Mouse (Mus musculus) embryo, embryonic 10.5 days (tissue): ENCODE data around the gene 4930519P11Rik.
A peak's percentile ranks its signal among the peaks of the same experiment; 100 is the strongest.

Experiments
- DNase-seq: peaks from one replicate; pipeline ENCODE4 v3.0.0-alpha.2; 2015; ENCODE audit warnings: low spot score

Gene 4930519P11Rik

DNA sequence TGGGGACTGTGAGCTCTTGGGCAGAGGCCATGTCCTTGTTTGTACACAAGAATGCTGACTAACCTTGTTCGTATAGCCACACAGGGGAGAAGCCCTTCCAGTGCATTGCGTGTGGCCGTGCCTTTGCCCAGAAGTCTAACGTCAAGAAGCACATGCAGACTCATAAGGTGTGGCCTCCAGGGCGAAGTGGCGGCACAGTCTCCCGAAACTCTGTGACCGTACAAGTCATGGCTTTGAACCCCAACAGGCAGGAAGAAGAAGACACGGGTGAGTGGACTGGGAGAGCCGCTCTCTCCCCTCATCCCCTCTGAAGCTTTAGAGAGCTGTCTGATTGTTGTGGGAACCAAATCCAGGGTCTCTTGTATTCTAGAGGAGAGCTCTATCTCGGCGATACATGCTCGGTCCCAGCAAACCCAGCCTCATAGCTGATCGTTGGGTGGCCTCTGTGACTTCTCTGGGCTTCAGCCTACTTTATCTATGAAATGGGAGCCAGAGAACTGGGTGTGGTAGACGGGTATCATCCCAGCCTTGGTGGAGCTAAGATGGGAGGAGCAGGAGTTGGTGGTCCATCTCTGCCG lies 19.1 kb upstream of the 4930519P11Rik start:
- no peak for DNase-seq

- no peak for DNase-seq
Measured at GRCm38 (mm10) chr2:154630531-154630930, 17.3 kb upstream of the 4930519P11Rik start.

- DNase-seq = no peak
Measured at GRCm38 (mm10) chr2:154624137-154624536, 10.9 kb upstream of the 4930519P11Rik start.

DNA sequence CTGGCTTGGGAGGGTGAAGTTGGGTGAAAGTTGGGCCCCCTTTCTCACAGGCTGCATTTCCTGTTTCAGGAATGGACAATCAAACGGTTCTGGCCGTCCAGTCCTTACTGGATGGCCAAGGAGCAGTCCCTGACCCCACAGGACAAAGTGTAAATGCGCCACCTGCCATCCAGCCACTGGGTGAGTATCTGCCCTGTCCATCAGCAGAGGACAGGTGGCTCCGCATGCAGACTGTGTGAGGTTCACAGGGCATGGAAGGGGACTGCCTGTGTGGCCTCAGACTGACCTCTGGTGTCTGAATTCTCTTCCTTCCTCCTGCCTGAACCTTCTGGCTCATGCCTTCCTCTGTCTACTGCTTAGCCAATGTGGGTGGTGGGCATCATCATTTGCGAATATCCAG lies 8.4 kb upstream of the 4930519P11Rik start:
- no peak for DNase-seq

DNA sequence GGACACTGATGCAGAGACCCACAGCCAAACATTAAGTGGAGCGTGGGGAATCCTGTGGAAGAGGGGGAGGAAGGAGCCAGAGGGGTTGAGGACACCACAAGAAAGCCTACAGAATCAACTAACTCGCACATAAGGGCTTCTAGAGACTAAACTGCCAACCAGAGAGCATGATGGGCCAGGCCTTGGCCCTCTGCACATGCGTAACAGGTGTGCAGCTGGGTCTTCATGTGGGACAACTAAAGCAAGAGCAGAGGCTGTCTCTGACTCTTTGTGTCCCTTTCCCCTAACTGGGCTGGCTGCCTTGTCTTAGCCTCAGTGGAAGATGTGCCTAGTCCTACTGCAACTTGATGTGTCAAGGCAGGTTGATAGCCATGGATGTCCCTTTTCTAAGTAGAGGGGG lies 3.8 kb upstream of the 4930519P11Rik start:
- no peak for DNase-seq

DNA sequence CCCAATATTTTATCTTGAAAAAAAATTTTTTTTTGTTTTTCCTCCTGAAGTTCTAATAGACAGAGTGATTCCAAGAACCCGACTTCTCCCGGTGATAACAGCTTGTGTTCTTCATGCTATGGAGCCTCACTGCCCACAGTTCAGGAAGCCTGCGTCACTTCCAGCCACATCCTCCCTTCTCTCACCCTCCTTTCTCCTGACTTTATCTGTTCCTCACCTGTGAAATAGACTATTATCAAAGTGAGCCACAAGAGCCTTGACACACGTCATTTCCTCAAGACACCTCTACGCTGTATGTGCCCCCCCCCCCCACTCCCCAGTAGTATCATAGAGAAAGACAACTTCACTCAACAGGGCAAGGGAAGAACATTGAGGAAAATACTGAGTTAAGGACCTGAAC lies 2.4 kb upstream of the 4930519P11Rik start:
- DNase-seq = no peak

GRCm38 (mm10) chr2:154614841-154615576 lies 1.8 kb upstream of the 4930519P11Rik start:
- DNase-seq = no peak

DNA sequence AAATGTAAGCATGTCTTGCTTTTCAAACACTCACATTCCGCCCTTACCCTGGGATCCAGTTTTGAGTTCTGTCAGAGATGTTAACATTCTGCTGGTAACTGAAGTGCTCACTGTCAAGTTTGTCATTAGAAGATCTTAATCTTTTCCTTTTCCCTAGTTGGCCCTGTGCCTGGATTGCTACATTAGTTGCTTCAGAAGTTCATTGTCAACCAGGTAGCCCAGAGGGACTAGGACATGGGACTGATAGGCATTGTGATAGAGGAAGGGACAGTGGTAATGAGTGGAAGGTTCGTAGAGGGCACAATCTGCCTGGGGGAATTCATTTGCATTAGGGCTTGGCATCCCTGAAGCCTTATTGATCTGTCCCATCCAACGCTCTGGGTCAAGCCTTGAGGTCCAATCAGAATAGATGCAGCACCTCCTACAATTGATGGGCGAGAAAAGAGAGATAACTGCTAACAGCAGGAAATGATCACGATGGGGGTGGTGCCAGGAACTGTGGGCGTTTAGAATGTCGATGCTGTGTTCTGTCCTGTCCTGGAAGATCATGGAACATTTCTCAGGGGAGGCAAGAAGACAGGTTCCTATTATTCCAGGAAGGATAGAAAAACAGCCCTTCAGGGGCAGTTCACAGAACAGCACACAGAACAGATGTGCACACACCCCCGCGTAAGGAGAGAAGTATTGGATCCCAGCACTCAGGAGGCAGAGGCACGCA lies 4.0 kb downstream of the 4930519P11Rik start:
- DNase-seq = no peak

DNA sequence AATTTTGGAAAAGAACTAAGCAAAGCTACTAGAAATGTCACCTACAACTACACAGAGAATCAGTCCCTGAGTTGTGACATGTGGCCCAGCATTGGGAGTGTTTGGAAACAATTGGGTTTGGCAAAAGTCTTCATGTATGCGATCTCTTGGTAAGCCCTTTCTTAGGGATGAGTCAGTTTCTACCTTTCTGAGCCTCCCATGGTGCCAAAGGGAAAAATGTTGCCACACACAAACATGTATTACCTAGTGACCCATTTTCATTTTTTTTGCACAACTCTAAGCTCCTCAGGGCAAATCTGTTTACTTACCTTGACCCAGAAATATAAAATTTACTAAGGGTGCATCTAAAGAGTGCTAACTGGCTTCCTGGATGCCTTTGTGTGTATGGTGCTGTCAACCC lies 6.3 kb downstream of the 4930519P11Rik start:
- DNase-seq = no peak

- DNase-seq = no peak
Measured at GRCm38 (mm10) chr2:154604156-154604555, 9.1 kb downstream of the 4930519P11Rik start.

DNA sequence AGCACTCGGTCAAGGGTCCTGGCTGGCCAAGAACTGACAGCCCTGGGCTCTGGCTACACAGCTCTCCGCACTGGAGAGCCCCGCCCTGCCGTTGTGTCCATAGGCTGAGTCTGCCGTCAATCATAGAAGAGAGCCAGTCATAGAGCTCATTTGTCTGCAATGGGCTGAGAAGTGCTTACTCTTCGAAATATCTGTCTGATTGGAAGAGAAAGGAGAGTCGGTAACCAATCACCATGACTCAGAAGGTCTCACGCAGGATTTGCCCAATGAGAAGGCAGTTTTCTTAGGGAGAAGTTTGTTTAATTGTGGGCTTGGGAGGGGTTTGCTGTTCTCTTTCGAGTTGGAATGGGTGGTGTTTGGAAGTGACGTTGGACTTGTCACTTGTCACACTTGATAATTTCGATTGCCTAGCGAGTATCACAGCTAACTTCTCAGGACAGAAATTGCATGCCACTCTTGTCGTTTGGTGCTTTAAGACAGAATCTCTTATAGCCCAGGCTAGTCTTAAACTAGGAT lies 9.5 kb downstream of the 4930519P11Rik start, which contains the start of gene Pxmp4:
Gene Pxmp4, minus strand, starts transcription at position 71 of the 516 bp plus-strand sequence.
- peak; percentile 99 for DNase-seq

DNA sequence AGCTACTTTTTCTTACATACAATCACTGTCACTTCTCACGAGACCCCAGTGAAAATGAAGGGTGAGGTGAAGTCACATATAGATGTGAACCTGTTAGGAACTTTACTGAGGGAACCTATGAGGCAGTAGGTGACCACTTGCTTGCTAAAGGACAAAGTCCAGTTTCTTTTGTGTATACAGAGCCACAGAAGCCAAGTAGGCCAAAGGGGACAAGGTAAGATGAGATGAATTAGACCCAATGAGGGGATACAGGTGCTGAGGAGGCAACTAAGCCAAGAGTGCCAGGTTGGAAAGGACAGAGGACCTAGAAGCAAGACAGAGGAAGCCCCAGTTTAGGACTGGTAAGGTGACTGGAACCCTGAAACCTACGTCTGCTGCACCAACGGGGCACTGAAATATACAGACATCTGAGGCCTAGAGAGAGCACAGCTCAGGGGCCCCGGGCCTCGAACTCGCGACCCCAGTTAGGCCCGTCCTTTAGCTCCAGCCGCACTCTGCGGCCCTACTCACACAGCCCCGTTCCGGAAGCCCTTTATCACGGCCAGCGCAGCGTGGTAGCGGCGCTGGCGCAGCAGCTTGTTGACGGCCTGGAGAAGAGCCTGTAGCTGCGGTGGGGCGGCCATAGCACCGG lies 10.1 kb downstream of the 4930519P11Rik start:
- DNase-seq = peak; percentile 21

DNA sequence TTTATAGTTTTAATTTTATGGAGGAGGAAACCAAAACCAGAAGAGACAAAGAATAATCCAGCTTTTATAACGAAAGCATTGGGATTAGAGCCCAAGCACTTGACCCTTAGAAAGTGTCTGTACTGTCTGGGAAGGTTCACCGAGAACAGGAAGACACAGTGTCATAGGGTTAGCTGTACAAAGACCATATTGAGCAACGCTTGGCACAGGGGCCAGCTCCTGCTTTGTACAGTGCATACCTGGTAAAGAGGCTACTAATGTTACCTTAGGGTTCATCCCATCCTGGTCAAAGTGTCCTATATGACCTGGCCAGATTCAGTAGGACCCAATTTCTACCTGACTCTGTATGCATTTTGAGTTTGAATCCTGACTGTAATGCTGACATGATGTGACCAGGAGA lies 11.9 kb downstream of the 4930519P11Rik start:
- DNase-seq = no peak

DNA sequence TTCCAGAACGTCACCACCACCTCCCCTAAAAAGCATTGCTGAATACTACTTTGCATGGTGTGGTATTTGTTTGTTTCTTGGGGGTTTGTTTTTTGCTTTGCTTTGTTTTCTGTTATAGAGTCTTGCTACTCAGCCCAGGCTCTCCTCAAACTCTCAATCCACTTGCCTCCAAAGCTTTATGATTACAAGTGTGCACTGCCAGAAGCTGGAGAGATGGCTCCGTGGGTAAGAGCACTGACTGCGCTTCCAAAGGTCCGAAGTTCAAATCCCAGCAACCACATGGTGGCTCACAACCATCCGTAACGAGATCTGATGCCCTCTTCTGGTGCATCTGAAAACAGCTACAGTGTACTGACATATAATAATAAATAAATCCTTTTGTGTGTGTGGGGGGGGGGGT lies 12.7 kb downstream of the 4930519P11Rik start:
- no peak for DNase-seq

DNA sequence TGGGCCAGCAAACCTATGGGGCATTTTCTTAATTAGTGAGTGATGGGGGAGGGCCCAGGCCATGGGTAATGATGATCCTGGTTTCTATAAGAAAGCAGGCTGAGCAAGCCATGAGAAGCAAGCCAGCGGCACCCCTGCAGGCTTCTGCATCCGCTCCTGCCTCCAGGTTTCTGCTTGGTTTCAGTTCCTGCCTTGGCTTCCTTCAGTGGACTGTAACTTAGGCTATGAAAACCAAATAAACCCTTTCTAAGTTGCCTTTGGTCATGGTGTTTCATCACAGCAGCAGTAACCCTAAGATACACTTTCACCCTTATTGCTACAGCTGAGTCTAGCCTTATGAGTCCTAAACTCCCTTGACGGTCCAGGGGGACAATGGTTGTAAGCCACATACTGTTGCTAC lies 15.8 kb downstream of the 4930519P11Rik start:
- no peak for DNase-seq

- DNase-seq = no peak
Measured at GRCm38 (mm10) chr2:154595775-154596174, 17.5 kb downstream of the 4930519P11Rik start.

DNA sequence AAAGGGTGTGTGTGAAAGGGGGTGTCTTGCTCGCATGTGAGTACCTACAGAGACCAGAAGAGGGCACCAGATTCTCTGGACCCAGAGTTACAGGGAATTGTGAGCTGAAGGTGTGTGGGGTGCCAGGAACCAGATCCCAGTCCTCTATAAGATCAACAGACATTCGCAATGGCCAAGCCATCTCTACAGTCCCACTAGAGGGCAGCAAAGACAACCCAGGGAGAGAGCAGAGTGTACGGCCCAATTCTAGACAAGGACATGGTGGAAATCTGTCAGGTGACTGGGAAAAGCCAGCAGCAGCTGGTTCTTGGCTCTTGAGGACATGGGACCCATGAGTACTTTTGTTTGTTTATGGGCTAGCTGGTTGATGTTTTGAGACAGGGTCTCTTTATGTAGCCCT lies 20.2 kb downstream of the 4930519P11Rik start:
- DNase-seq = peak; percentile 51

DNA sequence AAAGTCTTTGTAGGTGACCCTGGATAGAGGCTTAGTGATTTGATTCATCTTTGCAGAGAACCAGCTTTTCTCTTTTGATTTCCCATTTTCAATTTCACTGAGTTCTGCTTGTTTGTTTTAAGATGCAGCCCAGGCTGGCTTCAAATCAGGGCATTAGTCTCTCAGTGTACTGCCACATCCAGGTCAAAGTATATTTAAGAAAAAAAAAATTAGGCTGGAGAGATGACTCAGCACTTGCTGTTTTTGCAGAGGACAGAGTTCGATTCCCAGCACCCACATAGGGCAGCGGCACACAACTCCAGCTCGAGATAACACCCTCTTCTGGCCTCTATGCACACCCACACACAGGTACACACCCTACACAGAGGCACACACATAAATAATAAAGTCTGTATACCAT lies 22.0 kb downstream of the 4930519P11Rik start:
- no peak for DNase-seq

GRCm38 (mm10) chr2:154589051-154589450 lies 24.2 kb downstream of the 4930519P11Rik start:
- DNase-seq = no peak

- peak; percentile 59 for DNase-seq
Measured at GRCm38 (mm10) chr2:154586405-154586804, 26.8 kb downstream of the 4930519P11Rik start.

GRCm38 (mm10) chr2:154584931-154585601 lies 28.2 kb downstream of the 4930519P11Rik start:
- DNase-seq = no peak
